Mouse (Mus musculus): ENCODE measurements at regions not wholly inside any gene's neighbourhood (a gene's known extent, or its start where the extent isn't known, plus 50 kb on each side); places are given as distances from the start of the nearest gene placed in this dataset.

DNA sequence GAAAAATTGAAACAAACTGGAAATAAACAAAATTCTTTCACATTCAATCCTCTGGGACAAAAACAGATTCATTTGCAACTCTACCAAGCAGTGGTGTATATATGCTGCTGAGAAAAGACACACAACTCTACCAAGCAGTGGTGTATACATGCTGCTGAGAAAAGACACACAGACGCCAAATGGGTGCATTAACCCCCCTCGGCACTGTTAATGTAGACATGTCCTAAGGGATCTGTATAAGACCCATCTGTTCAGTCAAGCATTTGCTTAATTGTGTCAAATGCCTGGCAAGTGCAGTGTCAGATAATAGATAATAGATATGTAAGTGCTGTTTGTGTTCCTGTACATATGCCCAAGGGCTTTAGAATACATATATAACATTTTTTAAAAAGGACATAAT lies 1035.2 kb upstream of the B3galt2 start:
- no peaks in the 10 kb centered on the region for H3K9me3 ChIP-seq (ENCODE audit: control insufficient read depth)
- H3K36me3 ChIP-seq (ENCODE audit: control insufficient read depth, insufficient read depth) = no peaks in the 10 kb centered on the region
- H3K9ac ChIP-seq (ENCODE audit: low read depth, low read length) = no peak overlapping the region
- no peak overlapping the region for H3K4me2 ChIP-seq (replicated peaks; ENCODE audit: low read depth)
- TF ChIP-seq CTCF (IDR thresholded peaks at IDR 0.05; ENCODE audit: low read depth) = no peak
- WGBS = 62% methylated on average over 2 of the region's 2 CpGs
- H3K27me3 ChIP-seq (replicated peaks; ENCODE audit: control insufficient read depth, insufficient read depth, low read length) = no peaks in the 10 kb centered on the region
- H3K4me3 ChIP-seq (ENCODE audit: low read depth, low read length) = no peak overlapping the region
- H3K4me1 ChIP-seq (replicated peaks; ENCODE audit: control insufficient read depth, insufficient read depth, low read length) = no peaks in the 10 kb centered on the region
- no peak for ATAC-seq
- no peak overlapping the region for H3K27ac ChIP-seq (ENCODE audit: low read depth, low read length)

DNA sequence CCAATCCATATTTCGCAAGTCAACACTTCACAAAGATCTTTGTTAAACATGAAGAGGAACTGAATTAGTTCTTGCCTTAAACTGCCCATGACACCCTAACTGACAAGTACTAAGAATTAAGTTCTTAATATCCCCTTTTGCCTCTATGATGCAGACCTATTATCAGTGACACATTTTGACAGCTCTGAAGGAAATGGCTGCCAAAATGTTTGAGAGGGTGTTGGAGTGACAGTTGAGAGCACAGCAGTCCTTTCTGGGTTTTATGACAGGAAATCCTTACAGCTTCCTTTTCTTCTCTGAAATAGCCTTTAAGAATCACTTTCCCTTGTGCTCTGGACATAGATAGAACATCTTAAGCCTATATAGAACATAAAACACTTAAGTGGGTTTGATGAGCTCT lies 1034.4 kb upstream of the B3galt2 start:
- Histone ChIP-seq H3K27me3 (replicated peaks; ENCODE audit: control insufficient read depth, insufficient read depth, low read length) (no peaks in the 10 kb centered on the region), H3K4me3 (ENCODE audit: low read depth, low read length) (no peak overlapping the region), H3K36me3 (ENCODE audit: control insufficient read depth, insufficient read depth) (no peaks in the 10 kb centered on the region), H3K4me2 (replicated peaks; ENCODE audit: low read depth) (no peak overlapping the region), H3K9me3 (ENCODE audit: control insufficient read depth) (no peaks in the 10 kb centered on the region), H3K27ac (ENCODE audit: low read depth, low read length) (no peak overlapping the region), H3K9ac (ENCODE audit: low read depth, low read length) (no peak overlapping the region), H3K4me1 (replicated peaks; ENCODE audit: control insufficient read depth, insufficient read depth, low read length) (no peaks in the 10 kb centered on the region)
- ATAC-seq = no peak
- no peak for TF ChIP-seq CTCF (IDR thresholded peaks at IDR 0.05; ENCODE audit: low read depth)
- WGBS = 80% methylated on average over 1 of the region's 1 CpGs

DNA sequence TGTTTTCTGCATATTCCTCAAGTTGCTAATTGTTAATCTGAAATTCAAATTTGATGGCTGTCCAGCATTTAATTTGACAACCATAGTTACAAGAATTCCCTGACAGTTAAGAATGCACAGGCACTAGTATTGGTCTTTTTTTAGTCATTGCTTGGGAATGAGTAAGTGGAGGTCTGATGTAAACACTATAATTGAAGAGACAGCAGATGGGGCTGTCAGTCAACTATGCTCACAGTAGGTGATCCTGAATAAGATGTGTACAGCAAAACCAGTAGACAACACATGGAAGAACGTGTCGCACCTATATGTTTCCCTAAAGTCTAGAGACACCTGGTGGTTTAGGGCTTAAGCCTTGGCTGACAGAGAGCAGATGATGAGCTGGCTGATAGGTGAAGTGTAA lies 1019.0 kb upstream of the B3galt2 start:
- H3K4me3 ChIP-seq (ENCODE audit: low read depth, low read length) = no peak overlapping the region
- H3K27ac ChIP-seq (ENCODE audit: low read depth, low read length) = no peak overlapping the region
- ATAC-seq = no peak
- no peaks in the 10 kb centered on the region for H3K4me1 ChIP-seq (replicated peaks; ENCODE audit: control insufficient read depth, insufficient read depth, low read length)
- no peak overlapping the region for H3K9ac ChIP-seq (ENCODE audit: low read depth, low read length)
- WGBS = 64% methylated on average over 2 of the region's 2 CpGs
- no peaks in the 10 kb centered on the region for H3K27me3 ChIP-seq (replicated peaks; ENCODE audit: control insufficient read depth, insufficient read depth, low read length)
- TF ChIP-seq CTCF (IDR thresholded peaks at IDR 0.05; ENCODE audit: low read depth) = no peak
- H3K4me2 ChIP-seq (replicated peaks; ENCODE audit: low read depth) = no peak overlapping the region
- H3K9me3 ChIP-seq (ENCODE audit: control insufficient read depth) = no peaks in the 10 kb centered on the region
- no peaks in the 10 kb centered on the region for H3K36me3 ChIP-seq (ENCODE audit: control insufficient read depth, insufficient read depth)

DNA sequence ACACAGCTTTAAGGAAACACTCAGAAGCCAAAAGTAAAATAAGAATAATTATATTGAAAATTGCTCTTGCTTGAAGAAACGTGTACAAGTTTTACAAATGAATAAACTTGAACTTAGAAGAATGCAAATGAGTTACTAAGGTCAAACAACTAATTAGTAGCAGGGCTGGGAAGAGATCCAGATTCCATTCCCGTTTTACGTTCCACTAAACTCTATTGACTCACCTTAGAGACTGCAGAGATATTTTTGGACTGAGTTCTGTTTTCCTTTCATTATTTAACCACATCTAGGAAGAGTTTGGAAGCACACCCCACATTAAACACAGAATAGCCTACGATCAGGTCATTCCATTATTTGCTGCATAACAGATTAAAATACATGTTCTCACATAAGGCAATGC lies 1016.2 kb upstream of the B3galt2 start:
- no peak overlapping the region for H3K4me2 ChIP-seq (replicated peaks; ENCODE audit: low read depth)
- no peaks in the 10 kb centered on the region for H3K36me3 ChIP-seq (ENCODE audit: control insufficient read depth, insufficient read depth)
- no peaks in the 10 kb centered on the region for H3K4me1 ChIP-seq (replicated peaks; ENCODE audit: control insufficient read depth, insufficient read depth, low read length)
- no peak overlapping the region for H3K9ac ChIP-seq (ENCODE audit: low read depth, low read length)
- ATAC-seq = no peak
- 64% methylated on average over 4 of the region's 4 CpGs for whole genome bisulfite sequencing
- H3K4me3 ChIP-seq (ENCODE audit: low read depth, low read length) = no peak overlapping the region
- no peaks in the 10 kb centered on the region for H3K27me3 ChIP-seq (replicated peaks; ENCODE audit: control insufficient read depth, insufficient read depth, low read length)
- no peaks in the 10 kb centered on the region for H3K9me3 ChIP-seq (ENCODE audit: control insufficient read depth)
- H3K27ac ChIP-seq (ENCODE audit: low read depth, low read length) = no peak overlapping the region
- no peak for TF ChIP-seq CTCF (IDR thresholded peaks at IDR 0.05; ENCODE audit: low read depth)

DNA sequence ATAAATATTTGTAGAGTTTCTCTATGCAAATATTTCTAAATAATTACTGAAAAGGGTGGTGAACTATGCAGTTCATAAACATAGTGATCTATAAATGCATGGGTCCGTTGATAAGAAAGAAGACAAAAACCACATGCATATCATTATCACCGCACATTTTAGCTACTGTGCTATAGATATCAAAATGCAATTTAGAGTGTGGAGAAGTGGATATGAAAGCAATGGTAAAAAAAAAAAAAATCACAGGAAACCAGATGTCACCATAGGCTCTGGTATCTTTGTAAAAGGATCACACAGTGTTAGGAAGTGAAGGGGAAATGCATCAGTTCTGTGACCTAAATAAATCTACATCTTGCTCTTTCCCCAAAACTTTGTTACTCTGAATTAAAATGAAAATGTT lies 985.2 kb upstream of the B3galt2 start:
- 85% methylated on average over 2 of the region's 2 CpGs for WGBS
- no peaks in the 10 kb centered on the region for H3K27me3 ChIP-seq (replicated peaks; ENCODE audit: control insufficient read depth, insufficient read depth, low read length)
- no peak overlapping the region for H3K4me3 ChIP-seq (ENCODE audit: low read depth, low read length)
- no peak for TF ChIP-seq CTCF (IDR thresholded peaks at IDR 0.05; ENCODE audit: low read depth)
- no peak overlapping the region for H3K27ac ChIP-seq (ENCODE audit: low read depth, low read length)
- H3K9ac ChIP-seq (ENCODE audit: low read depth, low read length) = no peak overlapping the region
- H3K4me1 ChIP-seq (replicated peaks; ENCODE audit: control insufficient read depth, insufficient read depth, low read length) = no peaks in the 10 kb centered on the region
- H3K4me2 ChIP-seq (replicated peaks; ENCODE audit: low read depth) = no peak overlapping the region
- H3K36me3 ChIP-seq (ENCODE audit: control insufficient read depth, insufficient read depth) = no peaks in the 10 kb centered on the region
- no peaks in the 10 kb centered on the region for H3K9me3 ChIP-seq (ENCODE audit: control insufficient read depth)
- no peak for ATAC-seq

DNA sequence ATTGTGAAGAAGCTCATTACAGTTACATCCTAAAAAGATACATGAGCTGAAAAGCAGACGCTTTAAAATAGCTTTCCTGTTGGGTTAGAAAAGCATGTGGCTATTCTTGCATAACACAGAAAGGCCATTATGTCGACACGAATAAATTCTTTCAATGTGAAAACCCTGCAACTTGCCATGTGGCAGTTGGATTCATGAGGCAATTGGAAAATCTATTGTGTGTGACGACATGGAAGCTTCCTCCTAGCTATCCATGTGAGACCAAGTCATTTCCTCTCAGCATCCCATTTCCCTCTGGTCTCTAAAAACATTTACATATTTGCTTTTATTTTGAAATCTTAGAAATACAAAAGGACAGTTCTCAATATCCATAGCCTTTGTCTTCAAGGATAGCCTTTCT lies 975.2 kb upstream of the B3galt2 start:
- Histone ChIP-seq H3K27ac (ENCODE audit: low read depth, low read length) (no peak overlapping the region), H3K4me1 (replicated peaks; ENCODE audit: control insufficient read depth, insufficient read depth, low read length) (no peaks in the 10 kb centered on the region), H3K36me3 (ENCODE audit: control insufficient read depth, insufficient read depth) (no peaks in the 10 kb centered on the region), H3K4me2 (replicated peaks; ENCODE audit: low read depth) (no peak overlapping the region), H3K9me3 (ENCODE audit: control insufficient read depth) (no peaks in the 10 kb centered on the region), H3K4me3 (ENCODE audit: low read depth, low read length) (no peak overlapping the region), H3K9ac (ENCODE audit: low read depth, low read length) (no peak overlapping the region), H3K27me3 (replicated peaks; ENCODE audit: control insufficient read depth, insufficient read depth, low read length) (no peaks in the 10 kb centered on the region)
- TF ChIP-seq CTCF (IDR thresholded peaks at IDR 0.05; ENCODE audit: low read depth) = no peak
- WGBS = 71% methylated on average over 4 of the region's 4 CpGs
- no peak for ATAC-seq

DNA sequence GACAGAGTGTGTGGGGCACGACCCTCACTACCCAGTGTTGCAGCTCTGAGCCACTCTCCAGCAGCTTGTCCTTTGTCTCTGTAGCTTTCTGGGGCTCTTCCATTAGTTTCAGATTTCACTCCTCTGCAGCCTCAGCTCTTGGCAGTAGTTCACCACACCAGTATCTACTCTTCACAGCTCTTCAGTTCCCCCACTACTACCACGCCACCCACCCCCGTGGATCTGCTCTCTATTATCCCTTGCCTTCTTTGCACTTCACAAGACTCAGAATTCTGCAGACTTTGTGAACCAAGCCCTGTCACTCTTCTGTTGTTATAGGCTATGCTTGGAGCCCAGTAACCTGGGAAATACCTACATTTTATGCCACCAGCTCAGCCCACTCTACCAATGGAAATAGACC lies 960.5 kb upstream of the B3galt2 start:
- H3K9me3 ChIP-seq (ENCODE audit: control insufficient read depth) = no peaks in the 10 kb centered on the region
- no peak overlapping the region for H3K4me2 ChIP-seq (replicated peaks; ENCODE audit: low read depth)
- no peaks in the 10 kb centered on the region for H3K36me3 ChIP-seq (ENCODE audit: control insufficient read depth, insufficient read depth)
- ATAC-seq = no peak
- 62% methylated on average over 3 of the region's 3 CpGs for WGBS
- no peaks in the 10 kb centered on the region for H3K4me1 ChIP-seq (replicated peaks; ENCODE audit: control insufficient read depth, insufficient read depth, low read length)
- TF ChIP-seq CTCF (IDR thresholded peaks at IDR 0.05; ENCODE audit: low read depth) = no peak
- H3K27ac ChIP-seq (ENCODE audit: low read depth, low read length) = no peak overlapping the region
- H3K27me3 ChIP-seq (replicated peaks; ENCODE audit: control insufficient read depth, insufficient read depth, low read length) = no peaks in the 10 kb centered on the region
- no peak overlapping the region for H3K9ac ChIP-seq (ENCODE audit: low read depth, low read length)
- no peak overlapping the region for H3K4me3 ChIP-seq (ENCODE audit: low read depth, low read length)

All from intestine, postnatal 0 days (tissue).